Mouse (Mus musculus) left cerebral cortex, adult 6 months (tissue): ENCODE data around the gene Clec12a. TPM values are rescaled to one million over a fixed set of nuclear protein-coding genes. Genes with fewer than 3 reads are reported as not detected.

Source experiments
- long read RNA-seq, 2 experiments: library from polyadenylated mRNA; unstranded; transcript quantifications; one replicate each; pipeline ENCODE4 v2.0.0; 2019 to 2020
- polyA plus RNA-seq: library from polyadenylated mRNA; unstranded; fragments of <200 nt; fragmentation: Nextera tagmentation; gene quantifications from 2 replicates; pipeline ENCODE4 v1.2.3, GENCODE M21; 2021

The Clec12a gene
- polyA plus RNA-seq, result 0.33 and 0.88 TPM in 2 replicates
- long read RNA-seq, experiment 1, transcript Clec12a-201 (6 exons, 2,502 nt), result major isoform, 7 of 8 reads
- long read RNA-seq, experiment 1, partial matches to known transcripts, result 1 of 8 reads
- long read RNA-seq, experiment 1, other reads (novel, unspliced or antisense), result 0 of 8 reads
- long read RNA-seq, experiment 2, partial matches to known transcripts, result 0 of 3 reads
- long read RNA-seq, experiment 2, other reads (novel, unspliced or antisense), result 0 of 3 reads

GRCm38 (mm10) chr6:129342391-129342790 is at the start of gene Clec12a:
Gene Clec12a, plus strand, starts transcription at chr6:129342691.

GRCm38 (mm10) chr6:129331610-129332009 is 10.9 kb upstream of the Clec12a start, which contains the start of gene 4922502D21Rik:
Gene 4922502D21Rik, minus strand, starts transcription at chr6:129331796.

GRCm38 (mm10) chr6:129385774-129386173 is 43.3 kb downstream of the Clec12a start, which contains the start of gene Clec12b:
Gene Clec12b, minus strand, starts transcription at chr6:129385874.

GRCm38 (mm10) chr6:129396997-129397396 is 54.5 kb downstream of the Clec12a start, which contains the start of gene Clec1b:
Gene Clec1b, plus strand, starts transcription at chr6:129397297.

GRCm38 (mm10) chr6:129408562-129408961 is 66.1 kb downstream of the Clec12a start, which contains the start of gene Clec9a:
Gene Clec9a, plus strand, starts transcription at chr6:129408862.

Other genes starting within 250 kb of the Clec12a start
- gene Clec2e, start 241.8 kb upstream of the Clec12a start, polyA plus RNA-seq, result 0.09 TPM in 1 of 2 replicates, not detected in the other
- gene Clec2d, start 162.1 kb upstream of the Clec12a start, polyA plus RNA-seq, result 0.38 and 1.1 TPM in 2 replicates
- gene Cd69, start 67.3 kb upstream of the Clec12a start, polyA plus RNA-seq, result 0.06 TPM in 1 of 2 replicates, not detected in the other
- not detected in 2 replicates for gene 4922502D21Rik, start 10.9 kb upstream of the Clec12a start, polyA plus RNA-seq
- gene Clec12b, start 43.2 kb downstream of the Clec12a start, polyA plus RNA-seq, result not detected in 2 replicates
- 0.29 and 0.37 TPM in 2 replicates for gene Clec1b, start 54.6 kb downstream of the Clec12a start, polyA plus RNA-seq
- gene Clec9a, start 66.2 kb downstream of the Clec12a start, polyA plus RNA-seq, result not detected in 2 replicates
- 0.31 and 0.74 TPM in 2 replicates for gene Clec1a, start 109.3 kb downstream of the Clec12a start, polyA plus RNA-seq
- gene Olr1, start 164.5 kb downstream of the Clec12a start, polyA plus RNA-seq, result 0.11 TPM in 1 of 2 replicates, not detected in the other
- gene Tmem52b, start 169.9 kb downstream of the Clec12a start, polyA plus RNA-seq, result not detected in 2 replicates
- 700 and 953 TPM in 2 replicates for gene Gabarapl1, start 190.5 kb downstream of the Clec12a start, polyA plus RNA-seq
- not detected in 2 replicates for gene Klre1, start 235.2 kb downstream of the Clec12a start, polyA plus RNA-seq
- gene Klrd1, start 249.1 kb downstream of the Clec12a start, polyA plus RNA-seq, result not detected in 2 replicates